Mouse (Mus musculus): ENCODE results near the gene Pde4b. TPM values are rescaled to one million over a fixed set of nuclear protein-coding genes. Genes with fewer than 3 reads are reported as not detected.

Pde4b gene
- polyA plus RNA-seq, 1 experiment, result 78.9 TPM

DNA sequence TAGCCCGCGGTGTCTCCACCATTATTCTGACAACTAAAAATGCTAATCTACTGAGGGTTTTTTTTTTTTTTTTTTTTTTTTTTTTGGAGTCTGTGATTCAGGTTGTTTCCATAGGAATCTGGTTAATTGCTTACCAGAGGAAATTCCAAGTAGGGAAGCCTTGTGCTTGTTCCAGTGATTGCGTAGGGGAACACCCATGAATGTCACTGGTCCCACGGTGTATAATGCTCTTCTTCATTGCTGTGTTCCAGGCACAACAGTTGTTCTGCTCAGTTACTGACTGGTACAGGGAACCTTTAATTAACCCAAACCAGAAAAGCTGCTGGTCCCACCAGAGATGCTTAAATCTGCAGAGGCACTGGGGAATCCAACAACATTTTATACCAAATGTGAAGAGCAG lies 506.3 kb downstream of the Pde4b start:
- Histone ChIP-seq H3K27ac (ENCODE audit: insufficient read depth, low read length) (no peak overlapping the region), H3K27me3 (ENCODE audit: control insufficient read depth, insufficient read depth, low read length) (no peaks in the 10 kb centered on the region), H3K4me1 (ENCODE audit: control insufficient read depth, insufficient read depth, low read length) (peaks cover 12% of the 10 kb centered on the region), H3K4me3 (replicated peaks; ENCODE audit: insufficient read depth, low read depth, low read length) (no peak overlapping the region)
- DNase-seq, result no peak
- 93% methylated on average over 4 of the region's 4 CpGs for WGBS
- TF ChIP-seq CTCF (IDR thresholded peaks at IDR 0.05; ENCODE audit: borderline replicate concordance, insufficient read depth, low read depth, low read length) (no peak), POLR2A (IDR thresholded peaks at IDR 0.05; ENCODE audit: borderline replicate concordance, insufficient read depth, low read length) (no peak)

DNA sequence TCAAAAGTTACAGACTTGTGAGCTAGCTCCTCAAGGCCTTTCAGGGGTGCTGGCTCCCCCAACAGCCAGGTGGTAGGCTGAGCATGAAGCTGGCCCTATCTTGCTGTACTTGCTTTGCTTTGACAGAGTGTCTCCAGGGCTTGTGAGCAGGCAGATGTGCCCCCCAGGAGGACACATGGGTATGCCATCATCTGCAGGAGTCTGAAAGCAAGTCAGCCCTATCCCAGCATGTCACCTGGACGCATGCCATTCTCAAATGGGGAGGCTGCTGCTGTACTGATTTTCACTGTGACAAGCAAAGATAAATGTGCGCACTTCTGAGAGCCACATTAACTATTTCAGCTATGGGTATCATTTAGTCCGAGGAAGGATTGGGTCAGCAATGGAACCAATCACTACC lies 507.2 kb downstream of the Pde4b start:
- 53% methylated on average over 3 of the region's 3 CpGs for WGBS
- peaks cover 12% of the 10 kb centered on the region for H3K4me1 ChIP-seq (ENCODE audit: control insufficient read depth, insufficient read depth, low read length)
- H3K27me3 ChIP-seq (ENCODE audit: control insufficient read depth, insufficient read depth, low read length), result no peaks in the 10 kb centered on the region
- no peak overlapping the region for H3K4me3 ChIP-seq (replicated peaks; ENCODE audit: insufficient read depth, low read depth, low read length)
- peak; percentile 58 to 61 for DNase-seq
- TF ChIP-seq POLR2A (IDR thresholded peaks at IDR 0.05; ENCODE audit: borderline replicate concordance, insufficient read depth, low read length), result no peak
- TF ChIP-seq CTCF (IDR thresholded peaks at IDR 0.05; ENCODE audit: borderline replicate concordance, insufficient read depth, low read depth, low read length), result no peak
- no peak overlapping the region for H3K27ac ChIP-seq (ENCODE audit: insufficient read depth, low read length)

GRCm38 (mm10) chr4:102603968-102604367 lies 516.6 kb downstream of the Pde4b start:
- TF ChIP-seq CTCF (IDR thresholded peaks at IDR 0.05; ENCODE audit: borderline replicate concordance, insufficient read depth, low read depth, low read length) (no peak), POLR2A (IDR thresholded peaks at IDR 0.05; ENCODE audit: borderline replicate concordance, insufficient read depth, low read length) (no peak)
- H3K4me3 ChIP-seq (replicated peaks; ENCODE audit: insufficient read depth, low read depth, low read length), result no peak overlapping the region
- no peaks in the 10 kb centered on the region for H3K4me1 ChIP-seq (ENCODE audit: control insufficient read depth, insufficient read depth, low read length)
- H3K27ac ChIP-seq (ENCODE audit: insufficient read depth, low read length), result no peak overlapping the region
- no peak for DNase-seq
- H3K27me3 ChIP-seq (ENCODE audit: control insufficient read depth, insufficient read depth, low read length), result no peaks in the 10 kb centered on the region
- WGBS, result 77% methylated on average over 3 of the region's 3 CpGs

DNA sequence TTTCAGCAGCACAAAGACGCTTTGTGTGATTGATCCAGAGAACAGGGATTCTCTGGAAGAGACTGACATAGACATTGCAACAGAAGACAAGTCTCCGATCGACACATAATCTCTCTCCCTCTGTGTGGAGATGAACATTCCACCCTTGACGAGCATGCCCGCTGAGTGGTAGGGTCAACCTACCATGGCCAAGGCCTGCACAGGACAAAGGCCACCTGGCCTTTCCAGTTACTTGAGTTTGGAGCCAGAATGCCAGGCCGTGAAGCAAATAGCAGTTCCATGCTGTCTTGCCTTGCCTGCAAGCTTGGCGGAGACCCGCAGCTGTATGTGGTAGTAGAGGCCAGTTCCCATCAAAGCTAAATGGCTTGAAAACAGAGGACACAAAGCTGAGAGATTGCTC lies 517.9 kb downstream of the Pde4b start:
- no peaks in the 10 kb centered on the region for H3K27me3 ChIP-seq (ENCODE audit: control insufficient read depth, insufficient read depth, low read length)
- H3K27ac ChIP-seq (ENCODE audit: insufficient read depth, low read length), result no peak overlapping the region
- no peaks in the 10 kb centered on the region for H3K4me1 ChIP-seq (ENCODE audit: control insufficient read depth, insufficient read depth, low read length)
- TF ChIP-seq POLR2A (IDR thresholded peaks at IDR 0.05; ENCODE audit: borderline replicate concordance, insufficient read depth, low read length) (no peak), CTCF (IDR thresholded peaks at IDR 0.05; ENCODE audit: borderline replicate concordance, insufficient read depth, low read depth, low read length) (no peak)
- DNase-seq, result no peak
- no peak overlapping the region for H3K4me3 ChIP-seq (replicated peaks; ENCODE audit: insufficient read depth, low read depth, low read length)
- 83% methylated on average over 8 of the region's 8 CpGs for WGBS

- no peaks in the 10 kb centered on the region for H3K4me1 ChIP-seq (ENCODE audit: control insufficient read depth, insufficient read depth, low read length)
- WGBS, result 78% methylated on average over 4 of the region's 4 CpGs
- H3K27ac ChIP-seq (ENCODE audit: insufficient read depth, low read length), result no peak overlapping the region
- TF ChIP-seq CTCF (IDR thresholded peaks at IDR 0.05; ENCODE audit: borderline replicate concordance, insufficient read depth, low read depth, low read length) (no peak), POLR2A (IDR thresholded peaks at IDR 0.05; ENCODE audit: borderline replicate concordance, insufficient read depth, low read length) (no peak)
- no peak for DNase-seq
- H3K4me3 ChIP-seq (replicated peaks; ENCODE audit: insufficient read depth, low read depth, low read length), result no peak overlapping the region
- no peaks in the 10 kb centered on the region for H3K27me3 ChIP-seq (ENCODE audit: control insufficient read depth, insufficient read depth, low read length)
Measured at GRCm38 (mm10) chr4:102605722-102606341, 518.5 kb downstream of the Pde4b start.

GRCm38 (mm10) chr4:102606825-102607224 lies 519.5 kb downstream of the Pde4b start:
- DNase-seq, result no peak
- H3K4me3 ChIP-seq (replicated peaks; ENCODE audit: insufficient read depth, low read depth, low read length), result no peak overlapping the region
- WGBS, result 87% methylated on average over 8 of the region's 8 CpGs
- H3K27me3 ChIP-seq (ENCODE audit: control insufficient read depth, insufficient read depth, low read length), result no peaks in the 10 kb centered on the region
- no peak for TF ChIP-seq CTCF (IDR thresholded peaks at IDR 0.05; ENCODE audit: borderline replicate concordance, insufficient read depth, low read depth, low read length)
- H3K27ac ChIP-seq (ENCODE audit: insufficient read depth, low read length), result no peak overlapping the region
- H3K4me1 ChIP-seq (ENCODE audit: control insufficient read depth, insufficient read depth, low read length), result no peaks in the 10 kb centered on the region

GRCm38 (mm10) chr4:102607744-102608416 lies 520.5 kb downstream of the Pde4b start:
- no peaks in the 10 kb centered on the region for H3K4me1 ChIP-seq (ENCODE audit: control insufficient read depth, insufficient read depth, low read length)
- H3K27ac ChIP-seq (ENCODE audit: insufficient read depth, low read length), result no peak overlapping the region
- DNase-seq, result no peak
- 92% methylated on average over 7 of the region's 7 CpGs for WGBS
- H3K27me3 ChIP-seq (ENCODE audit: control insufficient read depth, insufficient read depth, low read length), result no peaks in the 10 kb centered on the region
- no peak overlapping the region for H3K4me3 ChIP-seq (replicated peaks; ENCODE audit: insufficient read depth, low read depth, low read length)
- TF ChIP-seq CTCF (IDR thresholded peaks at IDR 0.05; ENCODE audit: borderline replicate concordance, insufficient read depth, low read depth, low read length) (no peak), POLR2A (IDR thresholded peaks at IDR 0.05; ENCODE audit: borderline replicate concordance, insufficient read depth, low read length) (no peak)

- Histone ChIP-seq H3K4me3 (replicated peaks; ENCODE audit: insufficient read depth, low read depth, low read length) (no peak overlapping the region), H3K4me1 (ENCODE audit: control insufficient read depth, insufficient read depth, low read length) (no peaks in the 10 kb centered on the region), H3K27me3 (ENCODE audit: control insufficient read depth, insufficient read depth, low read length) (no peaks in the 10 kb centered on the region), H3K27ac (ENCODE audit: insufficient read depth, low read length) (no peak overlapping the region)
- no peak for TF ChIP-seq CTCF (IDR thresholded peaks at IDR 0.05; ENCODE audit: borderline replicate concordance, insufficient read depth, low read depth, low read length)
- no peak for TF ChIP-seq POLR2A (IDR thresholded peaks at IDR 0.05; ENCODE audit: borderline replicate concordance, insufficient read depth, low read length)
- WGBS, result 90% methylated on average over 4 of the region's 4 CpGs
- DNase-seq, result no peak
Measured at GRCm38 (mm10) chr4:102612596-102612995, 525.3 kb downstream of the Pde4b start.
